18 mouse cellular contexts compared by ENCODE assay signal in the genomic region with DNA sequence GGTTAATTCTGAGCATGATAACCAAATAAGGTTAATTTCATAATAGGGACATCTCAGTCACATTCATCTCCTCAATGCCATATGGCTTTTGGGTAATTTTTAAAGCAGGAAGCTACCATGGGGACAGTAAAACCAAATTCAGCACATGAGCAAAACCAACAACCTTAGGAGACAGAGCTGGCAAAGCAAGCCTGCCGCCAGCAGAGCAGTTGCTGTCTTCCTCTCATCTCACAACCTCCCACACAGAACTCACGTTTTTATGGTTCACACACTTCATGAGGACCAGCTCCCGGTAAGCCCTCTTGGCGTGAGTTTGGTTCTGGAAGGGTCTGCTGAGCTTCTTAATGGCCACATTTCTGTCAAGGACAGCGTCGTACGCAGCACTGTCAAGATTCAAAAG.
DNase-seq lines count a peak whose midpoint lies in the region; ATAC-seq lines count a peak whose summit lies in the region.
"Had no signal": no experiment of that assay in that cellular context is flagged by ENCODE, and none has a peak within 500 bp of the region (broad histone marks: within the 10 kb centered on the region; RNA-seq: fewer than 3 reads in every experiment).

No protein-coding gene starts in this region.

- ATAC-seq in cerebellum, adult (ENCODE audit: insufficient number of reproducible peaks, low FRiP score, low TSS enrichment) = no peak; the same call in 1 of the 2 replicates
- ATAC-seq: forebrain, embryonic 15.5 days; intestine, postnatal 0 days; Patski had no signal

- peak; percentile 32 to 33 for DNase-seq in cerebellum, adult 18-20 months
- no peak for DNase-seq in cerebellum, postnatal 10 days
- peak; percentile 50 for DNase-seq in cerebellum, adult 9-11 months
- peak; percentile 36 for DNase-seq in layer of hippocampus, adult 9-11 months
- no peak for DNase-seq in layer of hippocampus, postnatal 36 days
- DNase-seq in brain, adult 2 months (ENCODE audit: low read depth, low spot score) = peak; percentile 80
- DNase-seq in retina, embryonic 14.5 days (ENCODE audit: low spot score) = no peak
- DNase-seq: adrenal gland, postnatal 10 days; adrenal gland, postnatal 36 days; B cell, adult 2 months; embryo, embryonic 11 days; gastrocnemius, adult 2 months; gastrocnemius, postnatal 14 days; heart, adult 11 months had no signal

Comparison
In these comparisons a context has a peak if more than half of its experiments do, and no peak if none do; other contexts are left out.
1. DNase-seq: peak in cerebellum, adult 18-20 months (2 of 2), cerebellum, adult 9-11 months (single experiment), layer of hippocampus, adult 9-11 months (single experiment) and brain, adult 2 months (single experiment); none in cerebellum, postnatal 10 days (0 of 2), layer of hippocampus, postnatal 36 days (0 of 2) and retina, embryonic 14.5 days (single experiment).